Mouse (Mus musculus) adrenal gland, adult 8-10 months (tissue): ENCODE results near the gene Ptgdr. TPM values are rescaled to one million over a fixed set of nuclear protein-coding genes. Genes with fewer than 3 reads are reported as not detected.
"Not testable (repeated sequence)": the region's sequence is repeated elsewhere in the genome, so short reads cannot be mapped to it uniquely, and the experiment has no call there.

Experiments
- DNase-seq: peaks from one replicate; pipeline ENCODE4 v3.0.0; 2022
- total RNA-seq, 4 experiments: library from RNA; stranded (reverse); gene quantifications; 2 replicates each; pipeline ENCODE4 v1.2.4; 2022

Gene Ptgdr
- total RNA-seq: not detected

DNA sequence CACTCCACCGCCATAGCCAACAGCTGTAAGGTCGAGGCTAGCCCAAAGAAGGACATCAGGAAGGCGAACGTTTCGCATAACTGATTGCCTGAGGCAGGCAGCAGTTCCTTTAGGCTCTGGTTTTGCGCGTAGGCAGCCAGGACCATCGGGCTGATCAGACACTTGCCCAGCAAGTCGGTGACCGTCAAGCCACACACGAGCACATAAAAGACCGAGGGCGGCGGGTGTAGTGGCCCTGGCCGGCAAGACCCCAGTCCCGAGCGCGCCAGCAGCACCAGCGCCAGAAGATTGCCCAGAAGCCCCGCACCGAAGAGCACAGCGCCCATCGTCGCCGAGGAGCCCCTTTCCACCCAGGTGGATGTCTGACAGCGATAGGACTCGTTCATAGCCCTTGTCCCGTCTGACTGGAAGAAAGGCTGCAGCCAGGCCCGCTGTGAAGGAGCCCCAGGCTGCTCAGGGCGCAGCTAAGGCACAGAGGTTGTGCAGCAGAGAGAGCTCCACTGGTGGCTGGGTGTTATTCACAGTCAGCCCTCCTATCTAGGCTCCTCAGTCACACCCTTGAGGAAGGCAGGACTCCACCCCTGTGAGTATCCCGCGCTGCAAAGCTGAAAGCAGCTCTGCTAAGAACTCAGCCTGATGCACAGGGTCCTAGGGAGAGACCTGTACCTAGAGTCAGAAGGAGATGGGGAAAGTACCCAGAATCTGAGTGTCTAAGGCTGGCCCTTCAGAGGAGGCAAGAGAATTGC is at the start of gene Ptgdr:
TSS of gene Ptgdr (minus strand) at position 508 of the 746 bp plus-strand sequence.
- DNase-seq: no peak

GRCm38 (mm10) chr14:44907774-44908173 is 48.6 kb upstream of the Ptgdr start:
- DNase-seq: no peak

DNA sequence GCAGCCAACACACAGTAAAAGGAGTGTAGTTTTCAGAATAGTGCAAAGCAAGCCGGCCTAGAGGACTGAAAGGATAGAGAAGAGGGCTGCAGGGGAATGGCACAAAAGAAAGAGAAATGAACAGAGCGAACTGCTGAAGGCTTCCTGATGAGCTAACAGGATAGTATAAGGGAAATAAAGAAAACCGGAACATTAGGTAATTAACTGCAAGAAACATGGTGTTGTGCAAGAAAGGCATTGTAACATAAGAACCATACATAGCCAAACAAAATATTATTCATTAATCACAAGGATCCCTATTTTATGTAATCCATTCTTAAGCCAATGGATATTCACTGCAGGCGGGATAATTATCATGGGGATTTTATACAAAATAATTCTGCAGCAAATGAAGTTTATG is 45.0 kb upstream of the Ptgdr start:
- DNase-seq: no peak

- not testable (repeated sequence) for DNase-seq
Measured at GRCm38 (mm10) chr14:44901735-44902134, 42.6 kb upstream of the Ptgdr start.

DNA sequence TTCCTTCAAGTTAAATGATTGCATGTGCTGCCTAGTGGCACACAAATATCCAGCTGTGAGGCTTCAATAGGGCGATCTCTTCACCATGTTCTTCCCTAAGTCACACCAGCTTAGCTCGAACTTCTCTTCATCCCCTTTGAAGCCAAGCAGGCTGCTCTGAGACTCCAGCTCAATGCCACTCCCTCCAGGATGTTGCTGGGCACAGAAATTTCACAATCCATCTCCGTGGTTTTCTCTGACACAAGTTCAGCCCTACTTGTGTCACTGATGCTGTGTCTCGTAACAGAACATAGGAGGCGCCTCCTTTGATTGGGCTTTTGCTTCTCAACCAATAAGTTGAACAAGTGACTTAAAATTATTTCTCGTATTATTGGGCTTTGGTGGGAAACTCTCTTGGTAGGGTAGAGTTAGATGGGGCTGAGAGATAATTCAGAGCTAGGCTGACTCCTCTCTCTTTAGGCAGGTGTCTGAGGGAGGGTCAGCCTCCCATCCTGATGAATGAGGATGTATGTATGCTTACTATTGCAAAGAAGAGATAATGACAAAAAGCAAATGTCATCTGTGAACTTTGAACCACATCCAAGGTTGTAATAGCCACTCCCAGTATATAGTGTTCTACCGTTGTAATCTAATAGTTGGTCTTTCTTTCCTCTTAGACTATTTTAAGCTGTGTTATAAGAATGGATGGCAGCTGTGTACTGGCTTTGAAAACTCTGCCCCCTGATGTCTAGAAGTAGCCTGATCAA is 32.4 kb upstream of the Ptgdr start:
- DNase-seq: no peak

GRCm38 (mm10) chr14:44869686-44870085 is 10.5 kb upstream of the Ptgdr start:
- DNase-seq: no peak

DNA sequence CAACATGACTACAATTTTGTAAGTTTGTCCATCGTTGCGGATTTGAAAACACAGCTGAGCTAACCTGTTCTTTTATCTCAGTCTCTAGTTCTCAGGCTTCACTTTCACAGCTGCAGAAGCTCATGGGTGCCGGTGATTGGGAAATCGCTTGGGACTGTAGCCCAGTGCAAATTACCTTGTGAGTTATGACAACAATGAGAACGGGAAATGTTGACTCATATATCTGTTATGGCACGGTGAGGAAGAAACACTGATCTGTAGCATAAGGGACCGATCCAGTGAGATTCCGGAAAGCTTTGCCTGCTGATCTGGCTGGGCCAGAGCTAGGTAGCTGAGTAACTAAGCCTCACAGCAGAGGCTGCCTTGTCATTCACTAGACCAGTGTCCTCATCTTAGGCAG is 6.5 kb upstream of the Ptgdr start:
- DNase-seq: no peak

DNA sequence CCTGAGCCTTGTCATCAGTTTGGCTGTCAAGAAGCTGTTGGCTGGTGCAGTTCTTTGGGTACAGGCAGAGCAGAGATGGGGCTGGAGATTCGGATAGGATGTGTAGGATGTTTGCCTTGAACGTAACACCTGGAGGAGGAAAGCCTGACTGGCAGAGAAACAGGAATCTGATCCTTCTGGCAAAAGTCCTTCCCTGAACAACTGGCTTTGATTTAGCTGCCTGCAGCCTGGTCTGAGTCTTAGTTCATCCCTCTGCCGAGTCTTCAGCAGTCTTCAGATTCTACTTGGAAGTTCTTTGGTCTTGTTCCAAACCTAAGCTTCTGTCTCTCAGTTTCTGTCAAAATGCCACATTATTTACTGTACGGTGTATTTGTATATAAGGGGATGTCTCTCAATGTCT is 3.9 kb upstream of the Ptgdr start:
- DNase-seq: no peak

DNA sequence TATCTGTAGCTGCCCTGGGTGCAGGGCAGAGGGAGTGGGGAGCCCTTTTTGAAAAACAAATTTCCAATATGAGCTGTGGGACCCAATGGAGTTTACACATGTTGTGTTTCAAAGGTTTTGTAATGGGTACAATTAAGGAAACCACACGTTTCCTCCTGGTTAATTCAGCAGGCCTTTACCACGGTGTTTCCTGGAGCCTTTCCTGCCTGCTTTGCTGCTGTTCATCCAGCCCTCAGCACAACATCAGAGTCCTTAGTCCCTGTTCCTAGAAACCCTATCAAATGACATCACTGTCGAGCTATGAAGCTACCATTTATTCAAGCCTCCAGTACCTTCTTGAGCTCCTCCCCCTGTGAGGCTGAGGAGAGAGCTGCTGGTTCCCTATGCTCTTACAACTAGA is 2.0 kb upstream of the Ptgdr start:
- DNase-seq: no peak

DNA sequence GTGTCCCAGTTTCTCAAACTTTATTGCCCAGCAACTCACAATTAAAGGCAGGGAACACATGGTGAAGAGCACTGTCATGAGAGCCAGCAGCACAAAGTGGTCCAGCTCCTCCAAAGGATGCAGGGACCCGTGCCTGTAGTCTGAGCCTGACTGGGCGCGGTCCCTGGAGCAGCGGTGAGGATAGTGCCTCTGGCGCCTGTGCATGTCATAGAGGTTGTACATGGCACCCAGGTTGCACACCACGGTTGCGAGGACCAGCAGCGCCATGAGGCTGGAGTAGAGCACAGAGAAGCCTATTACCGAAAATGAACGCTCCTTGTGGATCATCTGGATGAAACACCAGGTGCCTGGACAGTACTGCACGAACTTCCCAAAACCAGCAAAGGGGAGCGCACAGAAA is 803 bp downstream of the Ptgdr start:
- no peak for DNase-seq

- not testable (repeated sequence) for DNase-seq
Measured at GRCm38 (mm10) chr14:44850637-44851036, 8.5 kb downstream of the Ptgdr start.

- no peak for DNase-seq
Measured at GRCm38 (mm10) chr14:44847740-44848139, 11.4 kb downstream of the Ptgdr start.

GRCm38 (mm10) chr14:44846558-44847263 is 12.5 kb downstream of the Ptgdr start:
- no peak for DNase-seq

GRCm38 (mm10) chr14:44843768-44844755 is 15.1 kb downstream of the Ptgdr start:
- DNase-seq: no peak

DNA sequence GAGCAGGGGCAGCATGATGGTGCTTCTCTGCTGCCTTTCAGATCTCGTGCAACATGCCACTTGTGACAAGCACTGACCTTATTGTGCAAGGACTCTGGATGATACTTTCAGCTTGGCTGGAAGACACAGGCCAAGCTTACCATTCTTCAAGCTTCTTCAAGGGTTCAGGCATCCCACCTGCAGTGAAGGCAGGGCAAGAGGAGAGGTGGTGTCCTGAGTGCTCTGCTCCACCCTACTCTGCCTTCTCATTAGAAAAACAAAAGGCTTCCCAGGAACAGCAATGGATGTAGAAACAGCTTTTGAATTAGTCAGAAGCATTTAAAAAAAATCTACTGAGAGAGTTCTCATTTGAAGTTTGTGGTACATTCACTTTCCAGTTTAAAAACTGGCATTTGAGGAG is 20.5 kb downstream of the Ptgdr start:
- DNase-seq: no peak

DNA sequence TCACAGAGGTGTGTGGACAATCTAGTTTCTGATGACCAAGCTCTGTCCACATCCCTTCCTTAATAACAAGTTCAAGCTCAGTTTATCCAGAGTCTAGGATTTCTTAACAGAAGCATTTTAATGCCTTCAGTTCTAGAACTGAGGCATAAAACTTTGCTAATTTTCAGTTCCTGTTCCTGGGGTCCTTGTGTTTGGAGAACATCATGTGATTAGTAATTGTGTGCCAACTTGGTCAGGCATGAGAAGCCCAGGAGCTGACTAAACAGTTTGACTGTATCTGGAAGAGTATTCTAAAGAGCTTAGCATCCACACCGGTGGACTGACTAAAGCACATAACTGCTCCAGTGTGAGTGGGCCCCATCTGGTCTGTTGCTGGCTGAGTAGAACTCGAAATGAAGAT is 24.0 kb downstream of the Ptgdr start:
- DNase-seq: no peak

DNA sequence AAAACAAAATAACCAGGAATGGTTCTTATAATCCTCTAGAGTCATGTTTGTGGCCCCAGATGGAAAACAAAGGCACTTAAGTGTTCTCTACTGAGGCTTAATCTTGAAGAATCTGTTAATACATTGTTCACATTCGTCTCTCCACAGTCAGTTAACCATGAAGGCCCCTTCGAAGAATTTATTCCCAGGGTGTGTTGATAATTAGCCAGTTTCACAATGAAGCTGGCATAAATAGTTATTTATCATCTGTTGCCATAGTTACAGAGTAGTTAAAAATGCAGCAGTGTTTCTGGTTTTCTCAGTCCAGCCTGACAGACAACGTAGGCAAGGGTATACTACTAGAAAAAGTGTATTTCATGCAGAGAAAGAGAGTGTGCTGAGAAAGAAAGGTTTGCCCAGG is 25.0 kb downstream of the Ptgdr start:
- DNase-seq: not testable (repeated sequence)

DNA sequence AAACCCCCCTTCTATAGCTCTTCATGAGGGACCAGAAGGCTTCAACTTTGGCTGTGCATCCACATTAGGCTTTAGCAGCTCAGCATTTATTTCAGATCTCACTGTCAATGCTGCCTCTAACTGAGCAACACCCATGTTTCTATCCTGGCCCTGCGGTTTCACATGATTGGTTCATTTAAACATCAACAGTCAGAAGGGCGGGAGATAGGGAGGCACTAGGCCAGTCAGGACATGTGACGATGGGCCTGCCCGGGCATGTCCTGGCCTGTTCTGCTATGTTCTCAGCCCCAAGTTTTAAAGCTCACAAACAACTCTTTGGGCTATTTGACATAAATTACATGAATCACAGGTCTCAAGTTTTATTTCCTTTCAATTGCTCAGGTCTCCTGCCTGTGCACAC is 26.1 kb downstream of the Ptgdr start:
- DNase-seq: not testable (repeated sequence)

DNA sequence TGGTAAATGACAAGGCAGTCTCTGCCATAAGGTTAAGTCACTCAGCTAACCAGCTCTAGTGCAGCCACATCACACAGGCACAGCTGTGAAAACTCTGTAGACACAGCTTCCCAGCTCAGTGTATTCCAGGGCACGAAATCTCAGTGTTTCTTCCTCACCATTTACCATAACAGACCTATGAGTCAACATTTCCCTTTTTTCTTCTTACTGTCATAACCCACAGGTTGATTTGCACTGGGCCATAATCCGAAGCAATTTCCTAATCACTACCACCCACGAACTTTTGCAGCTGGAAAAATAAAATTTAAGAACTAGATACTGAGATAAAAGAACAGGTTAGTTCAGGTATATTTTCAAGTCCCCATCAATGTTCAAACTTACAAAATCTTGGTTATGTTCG is 31.4 kb downstream of the Ptgdr start:
- no peak for DNase-seq

GRCm38 (mm10) chr14:44821177-44822057 is 37.8 kb downstream of the Ptgdr start:
- DNase-seq: no peak

DNA sequence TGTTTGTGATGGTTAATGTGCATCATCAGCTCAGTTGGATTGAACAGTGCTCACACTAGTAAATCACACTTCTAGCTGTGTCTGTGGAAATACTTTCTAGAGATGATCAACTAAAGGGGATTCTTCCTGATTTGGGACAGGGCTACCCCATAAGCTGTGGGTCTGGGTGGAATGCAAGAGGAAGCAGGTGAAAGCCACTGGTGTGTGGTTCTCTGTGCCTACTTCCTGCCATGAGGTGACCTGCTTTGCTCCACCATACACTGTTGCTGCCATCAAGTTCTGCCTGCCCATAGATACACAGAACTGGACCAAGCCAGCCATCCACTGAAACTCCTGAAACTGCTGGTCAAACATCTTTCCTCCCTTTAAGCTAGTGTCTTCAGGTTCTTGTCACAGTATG is 46.0 kb downstream of the Ptgdr start:
- DNase-seq: not testable (repeated sequence)
